Mouse (Mus musculus): ENCODE measurements around the gene Ip6k2. TPM values are rescaled to one million over a fixed set of nuclear protein-coding genes. Genes with fewer than 3 reads are reported as not detected.
A peak's percentile ranks its signal among the peaks of the same experiment; 100 is the strongest.

Ip6k2 gene
- 74.7 and 103 TPM in 2 replicates for polyA plus RNA-seq (2014; fragmentation: Nextera tagmentation; extraction: Ambion mirVana)

GRCm38 (mm10) chr9:108783548-108784463, at the start of gene Ip6k2:
Ip6k2 (plus strand) TSS chr9:108783796.
- H3K4me2 ChIP-seq (ENCODE audit: low read depth, low read length): peak within 1 kb of the TSS; percentile 89
- no peaks in the 10 kb centered on the region for H3K9me3 ChIP-seq (ENCODE audit: control insufficient read depth, low read length)
- ATAC-seq (ENCODE audit: low read depth) (peak; percentile 98), DNase-seq (ENCODE audit: low spot score) (peak; percentile 98)
- peak within 1 kb of the TSS; percentile 93 for H3K27ac ChIP-seq (replicated peaks; ENCODE audit: low read depth, low read length)
- H3K9ac ChIP-seq (ENCODE audit: low read depth, low read length): peak within 1 kb of the TSS; percentile 98
- peak within 1 kb of the TSS; percentile 95 for H3K4me3 ChIP-seq (ENCODE audit: low read depth, low read length)
- WGBS: under 1% methylated on average over 52 of the region's 56 CpGs
- peaks cover 26% of the 10 kb centered on the region for H3K4me1 ChIP-seq (ENCODE audit: control insufficient read depth, insufficient read depth, low read length)
- 0 out of 2 replicates have a peak, but pooled peaks cover 12% of the 10 kb centered on the region for H3K36me3 ChIP-seq (ENCODE audit: control insufficient read depth, insufficient read depth, low read length)
- no peaks in the 10 kb centered on the region for H3K27me3 ChIP-seq (replicated peaks; ENCODE audit: control insufficient read depth, insufficient read depth, low read length)

- peaks cover 36% of the 10 kb centered on the region for H3K36me3 ChIP-seq (ENCODE audit: control insufficient read depth, insufficient read depth, low read length)
- DNase-seq (ENCODE audit: low spot score) (no peak), ATAC-seq (ENCODE audit: low read depth) (no peak)
- H3K4me1 ChIP-seq (ENCODE audit: control insufficient read depth, insufficient read depth, low read length): no peaks in the 10 kb centered on the region
- no peak overlapping the region for H3K27ac ChIP-seq (replicated peaks; ENCODE audit: low read depth, low read length)
- no peak overlapping the region for H3K9ac ChIP-seq (ENCODE audit: low read depth, low read length)
- H3K27me3 ChIP-seq (replicated peaks; ENCODE audit: control insufficient read depth, insufficient read depth, low read length): no peaks in the 10 kb centered on the region
- H3K4me2 ChIP-seq (ENCODE audit: low read depth, low read length): no peak overlapping the region
- H3K9me3 ChIP-seq (ENCODE audit: control insufficient read depth, low read length): no peaks in the 10 kb centered on the region
- no peak overlapping the region for H3K4me3 ChIP-seq (ENCODE audit: low read depth, low read length)
Measured at GRCm38 (mm10) chr9:108734626-108735025, 49.0 kb upstream of the Ip6k2 start.

GRCm38 (mm10) chr9:108739239-108739638, 44.4 kb upstream of the Ip6k2 start:
- ATAC-seq (ENCODE audit: low read depth): no peak
- Histone ChIP-seq H3K4me3 (ENCODE audit: low read depth, low read length) (no peak overlapping the region), H3K4me1 (ENCODE audit: control insufficient read depth, insufficient read depth, low read length) (no peaks in the 10 kb centered on the region), H3K9ac (ENCODE audit: low read depth, low read length) (peak overlapping the region; percentile 8; the same call in 1 of the 2 replicates), H3K27me3 (replicated peaks; ENCODE audit: control insufficient read depth, insufficient read depth, low read length) (no peaks in the 10 kb centered on the region), H3K9me3 (ENCODE audit: control insufficient read depth, low read length) (no peaks in the 10 kb centered on the region), H3K36me3 (ENCODE audit: control insufficient read depth, insufficient read depth, low read length) (peaks cover 54% of the 10 kb centered on the region), H3K27ac (replicated peaks; ENCODE audit: low read depth, low read length) (no peak overlapping the region), H3K4me2 (ENCODE audit: low read depth, low read length) (no peak overlapping the region)
- DNase-seq (ENCODE audit: low spot score): no peak
- 32% methylated on average over 3 of the region's 3 CpGs for WGBS

- Histone ChIP-seq H3K4me2 (ENCODE audit: low read depth, low read length) (no peak overlapping the region), H3K4me3 (ENCODE audit: low read depth, low read length) (no peak overlapping the region), H3K9ac (ENCODE audit: low read depth, low read length) (no peak overlapping the region), H3K27ac (replicated peaks; ENCODE audit: low read depth, low read length) (no peak overlapping the region), H3K27me3 (replicated peaks; ENCODE audit: control insufficient read depth, insufficient read depth, low read length) (no peaks in the 10 kb centered on the region), H3K9me3 (ENCODE audit: control insufficient read depth, low read length) (no peaks in the 10 kb centered on the region), H3K36me3 (ENCODE audit: control insufficient read depth, insufficient read depth, low read length) (peaks cover 52% of the 10 kb centered on the region), H3K4me1 (ENCODE audit: control insufficient read depth, insufficient read depth, low read length) (no peaks in the 10 kb centered on the region)
- ATAC-seq (ENCODE audit: low read depth) (no peak), DNase-seq (ENCODE audit: low spot score) (no peak)
- WGBS: 88% methylated on average over 1 of the region's 1 CpGs
Measured at GRCm38 (mm10) chr9:108740062-108740461, 43.5 kb upstream of the Ip6k2 start.

GRCm38 (mm10) chr9:108742048-108742447, 41.5 kb upstream of the Ip6k2 start:
- H3K27ac ChIP-seq (replicated peaks; ENCODE audit: low read depth, low read length): no peak overlapping the region
- H3K27me3 ChIP-seq (replicated peaks; ENCODE audit: control insufficient read depth, insufficient read depth, low read length): no peaks in the 10 kb centered on the region
- peaks cover 62% of the 10 kb centered on the region for H3K36me3 ChIP-seq (ENCODE audit: control insufficient read depth, insufficient read depth, low read length)
- H3K9me3 ChIP-seq (ENCODE audit: control insufficient read depth, low read length): no peaks in the 10 kb centered on the region
- H3K4me3 ChIP-seq (ENCODE audit: low read depth, low read length): no peak overlapping the region
- ATAC-seq (ENCODE audit: low read depth) (no peak), DNase-seq (ENCODE audit: low spot score) (no peak)
- no peak overlapping the region for H3K4me2 ChIP-seq (ENCODE audit: low read depth, low read length)
- H3K9ac ChIP-seq (ENCODE audit: low read depth, low read length): no peak overlapping the region
- WGBS: 90% methylated on average over 9 of the region's 9 CpGs
- H3K4me1 ChIP-seq (ENCODE audit: control insufficient read depth, insufficient read depth, low read length): no peaks in the 10 kb centered on the region

- Histone ChIP-seq H3K9ac (ENCODE audit: low read depth, low read length) (no peak overlapping the region), H3K4me1 (ENCODE audit: control insufficient read depth, insufficient read depth, low read length) (no peaks in the 10 kb centered on the region), H3K4me2 (ENCODE audit: low read depth, low read length) (no peak overlapping the region), H3K4me3 (ENCODE audit: low read depth, low read length) (no peak overlapping the region), H3K9me3 (ENCODE audit: control insufficient read depth, low read length) (no peaks in the 10 kb centered on the region), H3K27me3 (replicated peaks; ENCODE audit: control insufficient read depth, insufficient read depth, low read length) (no peaks in the 10 kb centered on the region), H3K36me3 (ENCODE audit: control insufficient read depth, insufficient read depth, low read length) (peaks cover 67% of the 10 kb centered on the region), H3K27ac (replicated peaks; ENCODE audit: low read depth, low read length) (no peak overlapping the region)
- 88% methylated on average over 14 of the region's 14 CpGs for WGBS
- DNase-seq (ENCODE audit: low spot score) (no peak), ATAC-seq (ENCODE audit: low read depth) (no peak)
Measured at GRCm38 (mm10) chr9:108746876-108747499, 36.6 kb upstream of the Ip6k2 start.

- Histone ChIP-seq H3K27ac (replicated peaks; ENCODE audit: low read depth, low read length) (no peak overlapping the region), H3K4me2 (ENCODE audit: low read depth, low read length) (no peak overlapping the region), H3K27me3 (replicated peaks; ENCODE audit: control insufficient read depth, insufficient read depth, low read length) (no peaks in the 10 kb centered on the region), H3K9ac (ENCODE audit: low read depth, low read length) (no peak overlapping the region), H3K9me3 (ENCODE audit: control insufficient read depth, low read length) (no peaks in the 10 kb centered on the region), H3K4me1 (ENCODE audit: control insufficient read depth, insufficient read depth, low read length) (no peaks in the 10 kb centered on the region), H3K36me3 (ENCODE audit: control insufficient read depth, insufficient read depth, low read length) (peaks cover 60% of the 10 kb centered on the region), H3K4me3 (ENCODE audit: low read depth, low read length) (no peak overlapping the region)
- WGBS: 75% methylated on average over 3 of the region's 3 CpGs
- DNase-seq (ENCODE audit: low spot score) (no peak), ATAC-seq (ENCODE audit: low read depth) (no peak)
Measured at GRCm38 (mm10) chr9:108747694-108748093, 35.9 kb upstream of the Ip6k2 start.

GRCm38 (mm10) chr9:108748600-108749183, 34.9 kb upstream of the Ip6k2 start:
- Histone ChIP-seq H3K27ac (replicated peaks; ENCODE audit: low read depth, low read length) (no peak overlapping the region), H3K9me3 (ENCODE audit: control insufficient read depth, low read length) (no peaks in the 10 kb centered on the region), H3K4me1 (ENCODE audit: control insufficient read depth, insufficient read depth, low read length) (no peaks in the 10 kb centered on the region), H3K4me2 (ENCODE audit: low read depth, low read length) (no peak overlapping the region), H3K4me3 (ENCODE audit: low read depth, low read length) (no peak overlapping the region), H3K9ac (ENCODE audit: low read depth, low read length) (no peak overlapping the region), H3K27me3 (replicated peaks; ENCODE audit: control insufficient read depth, insufficient read depth, low read length) (no peaks in the 10 kb centered on the region), H3K36me3 (ENCODE audit: control insufficient read depth, insufficient read depth, low read length) (peaks cover 51% of the 10 kb centered on the region)
- WGBS: 82% methylated on average over 11 of the region's 11 CpGs
- no peak for ATAC-seq (ENCODE audit: low read depth)
- no peak for DNase-seq (ENCODE audit: low spot score)
